Mouse (Mus musculus): ENCODE measurements around the gene Plppr1.

GRCm38 (mm10) chr4:49233032-49233406 is 173.9 kb downstream of the Plppr1 start:
- TF ChIP-seq RAD21 (IDR thresholded peaks at IDR 0.05; ENCODE audit: low read depth, low read length) (no peak), CTCF (conservative IDR thresholded peaks at IDR 0.05 in 1 of 2, IDR thresholded peaks at IDR 0.05 in 1 of 2; ENCODE audit: low read depth in 2 of 2, low read length in 2 of 2) (no peak), JUN (IDR thresholded peaks at IDR 0.05; ENCODE audit: insufficient read depth, low read depth, low read length) (no peak)
